Mouse (Mus musculus): ENCODE data around the gene H2al1m. TPM values are rescaled to one million over a fixed set of nuclear protein-coding genes. Genes with fewer than 3 reads are reported as not detected.
A peak's percentile ranks its signal among the peaks of the same experiment; 100 is the strongest.
"Not testable (repeated sequence)": the region's sequence is repeated elsewhere in the genome, so short reads cannot be mapped to it uniquely, and the experiment has no call there.

H2al1m gene
- not detected in 2 replicates for polyA plus RNA-seq (2015; fragmentation: Nextera tagmentation; extraction: Ambion mirVana)

DNA sequence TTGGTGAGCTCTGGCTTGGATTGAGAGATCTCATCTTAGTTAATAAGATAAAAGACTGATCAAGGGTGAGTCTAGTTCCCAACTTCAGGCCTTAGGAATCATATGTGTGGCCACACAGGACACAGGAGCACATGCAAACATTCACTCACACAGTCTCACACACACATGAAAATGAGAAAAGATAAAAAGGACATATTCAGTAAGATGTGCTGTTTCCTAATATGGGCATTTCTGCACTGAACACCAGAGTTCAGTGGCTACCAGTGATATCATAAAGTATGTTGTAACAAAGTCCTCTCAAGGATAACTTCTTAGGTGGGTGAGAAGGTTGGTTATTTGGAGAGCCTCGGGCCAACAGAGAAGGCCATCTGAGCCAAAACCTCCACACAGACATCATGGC, at the start of gene H2al1m:
Gene H2al1m (plus strand): TSS at position 301 of the 400 bp plus-strand sequence.
- H3K27ac ChIP-seq; H3K9me3 ChIP-seq (replicated peaks; ENCODE audit: low read length); H3K4me1 ChIP-seq (replicated peaks; ENCODE audit: insufficient read depth, low read length); ATAC-seq (replicated peaks; ENCODE audit: low FRiP score, low read depth); H3K27me3 ChIP-seq (ENCODE audit: insufficient read depth, low read length); H3K36me3 ChIP-seq (ENCODE audit: insufficient read depth, low read length); H3K4me3 ChIP-seq (replicated peaks; ENCODE audit: low read depth, low read length); H3K4me2 ChIP-seq (ENCODE audit: low read length); H3K9ac ChIP-seq (ENCODE audit: low read depth, low read length); DNase-seq (ENCODE audit: low spot score): not testable (repeated sequence)
- no CpG with 5 or more reads among the region's 1 CpGs for whole genome bisulfite sequencing

DNA sequence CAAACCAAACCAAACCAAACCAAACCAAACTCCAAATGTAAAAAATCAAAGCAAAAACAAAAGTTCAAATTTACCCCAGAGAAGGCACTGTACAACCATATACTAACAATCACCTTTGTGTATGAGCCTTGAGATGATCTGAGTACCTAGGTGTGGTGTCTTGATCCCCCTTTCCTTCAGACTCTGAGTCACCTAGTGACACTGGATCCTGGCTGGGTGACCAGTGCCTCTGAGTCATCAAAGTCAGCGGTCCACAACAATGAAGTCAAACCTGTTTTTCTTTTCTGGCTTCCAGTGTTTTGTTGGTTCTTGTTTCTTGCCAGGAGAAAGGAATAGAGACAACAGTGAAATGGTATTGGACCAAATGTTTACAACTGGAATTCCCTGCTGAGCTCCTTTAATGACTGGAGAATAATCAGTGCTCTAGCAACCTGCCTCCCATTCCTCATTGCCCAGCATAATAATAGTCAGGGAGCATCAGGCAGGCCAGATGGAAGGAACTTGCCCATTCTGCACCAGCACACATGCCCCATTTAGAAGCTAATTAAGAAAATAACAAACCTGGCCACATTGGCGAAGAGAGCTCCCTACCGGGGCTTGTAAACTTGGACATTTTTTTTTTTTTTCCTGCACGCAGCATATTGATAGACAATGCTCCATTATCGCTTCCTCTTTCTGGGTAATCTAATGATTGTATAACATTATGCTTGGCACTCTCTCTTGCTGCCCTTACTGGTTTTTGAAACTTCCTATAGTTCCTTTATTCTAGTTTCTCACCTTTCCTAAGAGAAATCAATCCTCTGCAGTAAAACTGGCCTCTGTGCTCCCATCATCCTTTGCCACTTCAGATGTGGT, 42.6 kb upstream of the H2al1m start:
- TF ChIP-seq CTCF (IDR thresholded peaks at IDR 0.05; ENCODE audit: low read depth): no peak
- Histone ChIP-seq H3K36me3 (ENCODE audit: insufficient read depth, low read length) (no peaks in the 10 kb centered on the region), H3K27ac (no peak overlapping the region), H3K9ac (ENCODE audit: low read depth, low read length) (no peak overlapping the region), H3K4me2 (ENCODE audit: low read length) (no peak overlapping the region), H3K4me1 (replicated peaks; ENCODE audit: insufficient read depth, low read length) (no peaks in the 10 kb centered on the region), H3K4me3 (replicated peaks; ENCODE audit: low read depth, low read length) (no peak overlapping the region), H3K27me3 (ENCODE audit: insufficient read depth, low read length) (no peaks in the 10 kb centered on the region), H3K9me3 (replicated peaks; ENCODE audit: low read length) (no peaks in the 10 kb centered on the region)
- ATAC-seq (replicated peaks; ENCODE audit: low FRiP score, low read depth) (no peak), DNase-seq (ENCODE audit: low spot score) (no peak)
- WGBS: 72% methylated on average over 5 of the region's 5 CpGs

DNA sequence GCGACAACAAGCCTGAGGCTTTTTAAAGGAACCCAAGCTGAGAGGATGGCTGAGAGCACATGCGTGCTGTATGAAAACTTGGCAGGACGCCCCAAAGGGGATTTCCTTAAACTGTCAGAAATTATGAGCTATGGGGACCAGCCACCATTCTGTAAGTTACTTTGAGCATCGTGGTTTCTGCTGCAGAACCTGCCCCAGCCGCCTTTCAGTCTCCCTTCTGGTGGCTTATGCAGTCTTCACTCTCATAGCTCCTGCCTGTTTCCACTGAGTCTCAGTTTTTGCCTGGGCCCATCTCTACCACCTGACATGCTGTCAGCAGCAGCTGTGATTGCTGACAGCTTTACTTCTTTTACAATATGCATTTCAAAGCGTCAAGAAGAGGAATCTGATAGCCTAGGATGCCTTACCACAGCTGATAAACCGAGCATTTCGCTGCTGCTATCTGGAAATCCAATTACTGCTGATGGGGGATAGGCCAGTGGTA, 40.1 kb upstream of the H2al1m start:
- H3K4me3 ChIP-seq (replicated peaks; ENCODE audit: low read depth, low read length): no peak overlapping the region
- H3K27ac ChIP-seq: no peak overlapping the region
- H3K27me3 ChIP-seq (ENCODE audit: insufficient read depth, low read length): no peaks in the 10 kb centered on the region
- no peaks in the 10 kb centered on the region for H3K9me3 ChIP-seq (replicated peaks; ENCODE audit: low read length)
- WGBS: 47% methylated on average over 8 of the region's 8 CpGs
- H3K4me2 ChIP-seq (ENCODE audit: low read length): no peak overlapping the region
- no peak overlapping the region for H3K9ac ChIP-seq (ENCODE audit: low read depth, low read length)
- H3K36me3 ChIP-seq (ENCODE audit: insufficient read depth, low read length): no peaks in the 10 kb centered on the region
- ATAC-seq (replicated peaks; ENCODE audit: low FRiP score, low read depth) (no peak), DNase-seq (ENCODE audit: low spot score) (peak; percentile 57)
- H3K4me1 ChIP-seq (replicated peaks; ENCODE audit: insufficient read depth, low read length): no peaks in the 10 kb centered on the region
- no peak for TF ChIP-seq CTCF (IDR thresholded peaks at IDR 0.05; ENCODE audit: low read depth)

DNA sequence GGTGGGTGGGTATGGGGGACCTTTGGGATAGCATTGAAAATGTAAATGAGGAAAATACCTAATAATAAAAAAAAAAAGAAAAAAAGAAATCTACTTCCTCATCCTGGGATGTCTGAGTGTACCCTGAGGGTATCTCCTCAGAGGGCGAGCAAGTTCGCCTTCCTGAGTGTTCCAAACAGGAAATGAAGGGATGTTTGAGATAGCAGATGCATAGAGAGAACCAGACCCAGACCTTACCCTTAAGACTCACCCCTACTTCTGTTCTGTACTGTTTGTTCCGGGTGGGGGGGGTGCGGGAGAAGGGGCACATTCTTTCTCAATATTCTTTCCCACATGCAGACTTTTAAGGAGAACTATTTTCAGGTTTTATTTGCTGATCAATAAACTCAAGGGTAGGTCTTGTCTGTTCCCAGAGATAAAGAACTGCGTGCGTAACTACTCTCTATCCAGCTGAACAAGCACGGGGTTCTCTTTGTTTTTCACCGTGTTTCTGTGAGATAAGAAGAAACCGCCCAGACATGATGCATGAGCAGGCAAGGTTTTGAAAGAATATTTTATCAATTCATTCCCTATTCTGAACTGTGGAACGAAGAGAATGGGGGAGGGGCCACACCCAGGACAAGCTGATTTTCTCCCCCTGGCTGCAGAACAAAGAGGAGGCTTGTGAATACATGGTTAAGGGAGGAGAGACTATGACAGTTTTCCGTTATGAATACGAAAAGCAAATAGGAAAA, 38.8 kb upstream of the H2al1m start:
- no peak for TF ChIP-seq CTCF (IDR thresholded peaks at IDR 0.05; ENCODE audit: low read depth)
- Histone ChIP-seq H3K27ac (no peak overlapping the region), H3K36me3 (ENCODE audit: insufficient read depth, low read length) (no peaks in the 10 kb centered on the region), H3K4me3 (replicated peaks; ENCODE audit: low read depth, low read length) (no peak overlapping the region), H3K27me3 (ENCODE audit: insufficient read depth, low read length) (no peaks in the 10 kb centered on the region), H3K4me2 (ENCODE audit: low read length) (no peak overlapping the region), H3K9me3 (replicated peaks; ENCODE audit: low read length) (no peaks in the 10 kb centered on the region), H3K9ac (ENCODE audit: low read depth, low read length) (no peak overlapping the region), H3K4me1 (replicated peaks; ENCODE audit: insufficient read depth, low read length) (no peaks in the 10 kb centered on the region)
- ATAC-seq (replicated peaks; ENCODE audit: low FRiP score, low read depth): no peak
- DNase-seq (ENCODE audit: low spot score): no peak
- 68% methylated on average over 12 of the region's 12 CpGs for whole genome bisulfite sequencing

DNA sequence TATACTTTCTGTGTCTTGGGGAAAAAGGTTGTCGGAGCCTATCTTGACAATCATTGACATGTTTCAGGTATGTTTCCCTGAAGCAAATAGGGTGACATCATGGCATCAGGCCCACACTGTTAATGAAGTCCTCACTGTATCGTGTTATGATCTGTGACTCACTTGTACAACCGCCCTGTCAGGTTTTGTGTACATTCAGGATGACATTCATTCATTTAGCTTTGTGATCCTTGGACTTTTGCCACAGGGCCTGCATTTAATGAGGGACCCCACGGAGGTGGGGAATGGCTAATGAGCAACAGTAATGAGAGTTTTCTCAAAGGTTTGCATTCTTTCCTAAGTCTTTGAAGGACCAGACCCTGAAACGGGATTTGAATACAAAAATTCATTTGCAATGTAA, 34.7 kb upstream of the H2al1m start:
- Histone ChIP-seq H3K27ac (no peak overlapping the region), H3K9ac (ENCODE audit: low read depth, low read length) (no peak overlapping the region), H3K36me3 (ENCODE audit: insufficient read depth, low read length) (no peaks in the 10 kb centered on the region), H3K4me3 (replicated peaks; ENCODE audit: low read depth, low read length) (no peak overlapping the region), H3K4me1 (replicated peaks; ENCODE audit: insufficient read depth, low read length) (no peaks in the 10 kb centered on the region), H3K4me2 (ENCODE audit: low read length) (no peak overlapping the region), H3K27me3 (ENCODE audit: insufficient read depth, low read length) (no peaks in the 10 kb centered on the region), H3K9me3 (replicated peaks; ENCODE audit: low read length) (no peaks in the 10 kb centered on the region)
- ATAC-seq (replicated peaks; ENCODE audit: low FRiP score, low read depth): 0 out of 2 replicates have a peak, but pooled peaks have one; percentile 33
- WGBS: 42% methylated on average over 5 of the region's 5 CpGs
- TF ChIP-seq CTCF (IDR thresholded peaks at IDR 0.05; ENCODE audit: low read depth): no peak
- DNase-seq (ENCODE audit: low spot score): no peak

DNA sequence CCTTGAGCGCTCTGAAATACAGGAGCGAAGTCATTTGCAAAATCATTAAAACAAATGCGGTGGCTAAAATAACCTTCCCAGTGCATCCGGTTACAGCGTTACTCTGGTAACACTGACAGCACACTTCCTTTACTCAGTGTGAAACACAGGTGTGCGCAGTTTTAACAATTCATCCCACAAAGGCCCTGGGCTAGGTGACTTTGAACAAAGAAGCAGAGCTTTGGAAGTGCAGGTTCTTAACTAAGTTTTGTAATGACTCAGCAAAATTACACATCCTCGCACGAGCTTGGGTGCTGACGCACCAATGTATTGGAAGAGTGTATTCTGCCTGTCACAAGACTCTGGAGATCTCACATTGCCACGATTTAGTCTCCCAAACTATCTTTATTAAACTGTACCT, 29.6 kb upstream of the H2al1m start:
- Histone ChIP-seq H3K9me3 (replicated peaks; ENCODE audit: low read length) (no peaks in the 10 kb centered on the region), H3K27ac (no peak overlapping the region), H3K9ac (ENCODE audit: low read depth, low read length) (no peak overlapping the region), H3K27me3 (ENCODE audit: insufficient read depth, low read length) (no peaks in the 10 kb centered on the region), H3K4me2 (ENCODE audit: low read length) (no peak overlapping the region), H3K36me3 (ENCODE audit: insufficient read depth, low read length) (no peaks in the 10 kb centered on the region), H3K4me1 (replicated peaks; ENCODE audit: insufficient read depth, low read length) (no peaks in the 10 kb centered on the region), H3K4me3 (replicated peaks; ENCODE audit: low read depth, low read length) (no peak overlapping the region)
- no peak for TF ChIP-seq CTCF (IDR thresholded peaks at IDR 0.05; ENCODE audit: low read depth)
- WGBS: 74% methylated on average over 10 of the region's 10 CpGs
- no peak for DNase-seq (ENCODE audit: low spot score)
- no peak for ATAC-seq (replicated peaks; ENCODE audit: low FRiP score, low read depth)

Data from kidney, postnatal 0 days (tissue).